Mouse (Mus musculus) liver, embryonic 12.5 days (tissue): ENCODE measurements around the gene Rsrc2. TPM values are rescaled to one million over a fixed set of nuclear protein-coding genes. Genes with fewer than 3 reads are reported as not detected.
"Not testable (repeated sequence)": the region's sequence is repeated elsewhere in the genome, so short reads cannot be mapped to it uniquely, and the experiment has no call there.

Source experiments
- ATAC-seq: fragments of 200-750 bp; cut with Nextera tagmentation; 2 replicates; pipeline ENCODE4 v1.8.0; 2017; ENCODE audit warnings: moderate number of reproducible peaks, mild to moderate bottlenecking, moderate library complexity
- H3K27ac ChIP-seq: fragments of 300-500 bp; sonication (generic); 2 replicates; pipeline ENCODE4 v1.5.1; 2016; ENCODE audit warnings: mild to moderate bottlenecking
- H3K27me3 ChIP-seq: fragments of 300-500 bp; sonication (generic); replicated peaks from 2 replicates; pipeline ENCODE4 v1.6.1; 2016; ENCODE audit warnings: mild to moderate bottlenecking, moderate library complexity
- H3K36me3 ChIP-seq: fragments of 300-500 bp; sonication (generic); 2 replicates; pipeline ENCODE4 v1.6.1; 2016; ENCODE audit warnings: mild to moderate bottlenecking, moderate library complexity
- H3K4me1 ChIP-seq: fragments of 300-500 bp; sonication (generic); 2 replicates; pipeline ENCODE4 v1.6.1; 2016
- H3K4me2 ChIP-seq: fragments of 300-500 bp; sonication (generic); 2 replicates; pipeline ENCODE4 v1.6.1; 2016; ENCODE audit warnings: mild to moderate bottlenecking, moderate library complexity
- H3K4me3 ChIP-seq: fragments of 300-500 bp; sonication (generic); 2 replicates; pipeline ENCODE4 v1.5.1; 2016; ENCODE audit warnings: mild to moderate bottlenecking, moderate library complexity
- H3K9ac ChIP-seq: fragments of 300-500 bp; sonication (generic); 2 replicates; pipeline ENCODE4 v1.6.1; 2016; ENCODE audit warnings: mild to moderate bottlenecking, moderate library complexity
- H3K9me3 ChIP-seq: fragments of 300-500 bp; sonication (generic); replicated peaks from 2 replicates; pipeline ENCODE4 v1.6.1; 2016; ENCODE audit warnings: mild to moderate bottlenecking, moderate library complexity
- WGBS: fragments of 180-500 bp; shearing (Covaris S2); methylation state at CpG from one replicate; pipeline ENCODE4 v1.1.7; 2016; ENCODE audit not compliant: insufficient replicate concordance; 5-methylcytosine and 5-hydroxymethylcytosine counted together
- polyA plus RNA-seq: library from polyadenylated mRNA; unstranded; fragments of >200 nt; fragmentation: Nextera tagmentation; extraction: Ambion mirVana; gene quantifications from 2 replicates; pipeline ENCODE4 v1.2.1, GENCODE M21; 2016

The Rsrc2 gene
- polyA plus RNA-seq, 1 experiment from 2014 or later, result 64.6 TPM

DNA sequence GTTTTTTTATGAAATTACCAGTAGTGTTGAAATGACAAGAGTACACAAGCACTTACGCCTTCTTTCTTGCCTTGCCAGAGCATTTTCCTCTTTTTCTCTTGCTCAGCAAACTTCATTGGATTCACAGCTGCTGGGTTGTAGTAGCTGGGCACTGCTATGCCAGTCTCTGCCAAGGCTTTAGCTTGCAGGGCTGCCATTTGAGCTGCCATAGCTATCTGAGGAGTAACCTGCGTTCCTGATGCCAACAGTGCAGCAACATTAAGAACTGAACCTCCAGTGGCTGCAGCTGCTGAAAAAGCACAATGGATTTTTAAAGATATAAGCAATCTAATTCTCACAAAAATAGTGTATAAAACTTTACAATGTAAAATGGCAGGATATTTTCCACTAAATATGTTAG, 18.2 kb downstream of the Rsrc2 start:
- no peaks in the 10 kb centered on the region for H3K4me1 ChIP-seq
- no peaks in the 10 kb centered on the region for H3K9me3 ChIP-seq
- H3K4me3 ChIP-seq, result no peak overlapping the region
- H3K36me3 ChIP-seq, result peaks cover 86% of the 10 kb centered on the region
- ATAC-seq, result no peak
- no peak overlapping the region for H3K4me2 ChIP-seq
- H3K27me3 ChIP-seq, result no peaks in the 10 kb centered on the region
- no peak overlapping the region for H3K9ac ChIP-seq
- WGBS, result 94% methylated on average over 2 of the region's 2 CpGs
- H3K27ac ChIP-seq, result no peak overlapping the region

DNA sequence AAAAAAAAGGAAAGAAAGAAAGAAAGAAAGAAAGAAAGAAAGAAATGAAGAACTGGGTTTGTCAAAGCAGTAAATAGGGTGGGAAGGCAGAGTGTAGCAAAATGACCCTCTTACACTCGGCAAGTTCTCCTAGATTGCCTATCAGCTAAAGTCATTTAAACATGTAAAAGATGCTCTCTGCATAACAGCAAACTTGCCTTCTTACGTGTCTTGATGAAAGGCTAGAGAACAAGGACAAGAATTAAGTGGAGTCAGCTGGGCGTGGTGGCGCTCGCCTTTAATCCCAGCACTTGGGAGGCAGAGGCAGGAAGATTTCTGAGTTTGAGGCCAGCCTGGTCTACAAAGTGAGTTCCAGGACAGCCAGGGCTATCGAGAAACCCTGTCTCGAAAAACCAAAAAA, 25.4 kb downstream of the Rsrc2 start:
- H3K27ac ChIP-seq, H3K27me3 ChIP-seq, H3K9ac ChIP-seq, H3K4me3 ChIP-seq, H3K4me2 ChIP-seq, ATAC-seq, H3K9me3 ChIP-seq: not testable (repeated sequence)
- peaks cover 17% of the 10 kb centered on the region for H3K36me3 ChIP-seq
- WGBS, result 78% methylated on average over 7 of the region's 7 CpGs
- peaks cover 11% of the 10 kb centered on the region for H3K4me1 ChIP-seq

DNA sequence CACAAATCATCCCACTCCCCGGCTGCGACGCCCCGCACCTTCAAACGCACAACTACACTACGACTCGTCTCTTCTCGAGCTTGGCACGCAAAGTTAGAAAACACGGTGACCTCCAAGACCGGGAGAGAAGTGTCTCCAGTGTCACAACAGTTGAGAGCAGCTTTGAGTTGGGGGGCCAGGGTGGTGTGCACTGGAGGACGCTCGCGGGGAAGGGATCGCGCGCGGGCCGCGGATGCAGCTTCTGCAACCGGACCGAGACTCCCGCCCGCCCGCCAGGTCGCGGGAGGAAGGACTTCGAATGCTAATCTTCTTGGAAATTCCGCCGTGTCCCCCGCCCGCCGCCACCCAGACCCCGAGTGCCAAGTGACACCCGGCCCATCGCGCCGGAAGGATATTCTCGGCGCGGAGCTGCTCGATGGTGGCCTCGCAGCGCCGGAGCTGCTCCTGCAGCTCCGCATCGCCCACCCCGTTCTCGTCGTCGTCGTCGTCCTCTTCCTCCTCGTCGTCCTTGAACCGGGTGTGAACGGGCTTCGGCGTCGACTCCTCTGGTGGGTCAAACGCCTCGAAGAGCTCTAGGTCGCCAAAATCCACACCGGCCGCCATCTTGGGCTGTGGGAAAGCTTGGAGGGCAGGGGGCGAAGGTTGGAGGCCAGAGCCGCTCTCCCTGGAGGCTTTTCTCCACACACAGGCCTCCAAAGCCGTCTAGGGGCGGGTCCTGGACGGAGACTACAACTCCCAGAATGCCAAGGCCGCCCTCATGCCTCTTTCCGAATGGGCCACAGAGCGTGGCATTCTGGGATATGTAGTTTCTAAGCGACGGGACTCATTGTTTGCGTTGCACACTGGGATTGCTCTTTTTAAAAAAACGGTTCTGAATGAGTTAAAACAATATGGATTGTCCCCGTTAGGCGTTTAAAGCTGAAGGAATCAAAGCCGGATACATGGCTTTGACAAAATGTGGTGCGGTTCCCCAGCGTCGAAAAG, 28.6 kb downstream of the Rsrc2 start, which contains the start of gene Zcchc8:
Zcchc8 (minus strand) TSS at position 773 of the 984 bp plus-strand sequence.
- peak; percentile 100 for ATAC-seq
- peak within 1 kb of the TSS; percentile 97 for H3K4me3 ChIP-seq
- H3K9ac ChIP-seq, result peak within 1 kb of the TSS; percentile 95
- H3K27me3 ChIP-seq, result no peaks in the 10 kb centered on the region
- peaks cover 30% of the 10 kb centered on the region for H3K4me1 ChIP-seq
- peaks cover 30% of the 10 kb centered on the region for H3K36me3 ChIP-seq
- whole genome bisulfite sequencing, result under 1% methylated on average over 83 of the region's 83 CpGs
- H3K27ac ChIP-seq, result peak within 1 kb of the TSS; percentile 86
- no peaks in the 10 kb centered on the region for H3K9me3 ChIP-seq
- H3K4me2 ChIP-seq, result peak within 1 kb of the TSS; percentile 79

DNA sequence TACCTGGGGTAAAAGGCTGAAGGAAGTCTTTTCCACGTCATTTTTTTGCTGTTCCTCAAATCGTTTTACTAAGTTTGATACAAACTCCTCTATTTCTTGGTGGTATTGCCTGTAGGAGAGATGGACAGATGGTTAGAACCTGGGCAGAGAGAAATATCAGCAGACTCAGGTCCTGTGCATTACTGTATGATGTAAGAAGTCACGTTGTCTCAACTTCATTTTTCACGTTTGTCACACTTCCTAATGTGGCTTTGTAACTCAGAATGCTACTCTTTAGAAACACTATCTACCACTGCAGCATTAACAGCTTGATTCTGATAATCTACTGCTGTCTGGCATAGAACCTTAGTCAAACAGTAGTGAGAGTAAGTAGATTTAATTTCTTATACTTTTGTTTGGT, 34.6 kb downstream of the Rsrc2 start:
- H3K4me3 ChIP-seq, result no peak overlapping the region
- 57% methylated on average over 4 of the region's 4 CpGs for WGBS
- peaks cover 27% of the 10 kb centered on the region for H3K4me1 ChIP-seq
- no peak overlapping the region for H3K27ac ChIP-seq
- H3K9ac ChIP-seq, result no peak overlapping the region
- H3K4me2 ChIP-seq, result no peak overlapping the region
- H3K27me3 ChIP-seq, result no peaks in the 10 kb centered on the region
- peaks cover 90% of the 10 kb centered on the region for H3K36me3 ChIP-seq
- no peaks in the 10 kb centered on the region for H3K9me3 ChIP-seq
- no peak for ATAC-seq

DNA sequence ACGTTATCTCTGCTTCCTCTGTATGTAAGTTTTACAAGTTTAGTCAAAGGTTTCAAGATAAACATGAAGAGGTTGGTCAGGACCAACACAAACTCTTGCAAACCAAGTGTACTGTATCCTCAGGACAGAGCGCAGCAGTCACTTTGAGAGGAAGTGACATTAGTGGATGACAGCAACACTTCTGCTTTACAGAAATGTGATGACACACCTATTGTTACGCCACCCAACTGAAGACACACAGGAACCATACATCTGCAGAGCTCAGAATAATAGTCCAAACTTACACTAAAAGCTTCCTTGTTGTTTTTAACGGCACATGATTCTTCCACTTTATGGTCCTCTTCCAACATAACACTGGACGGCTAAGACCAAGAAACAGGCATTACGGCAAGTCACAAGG, 35.4 kb downstream of the Rsrc2 start:
- Histone ChIP-seq H3K4me3 (no peak overlapping the region), H3K27ac (no peak overlapping the region), H3K36me3 (peaks cover 98% of the 10 kb centered on the region), H3K9me3 (no peaks in the 10 kb centered on the region), H3K4me2 (no peak overlapping the region), H3K4me1 (peaks cover 19% of the 10 kb centered on the region), H3K9ac (no peak overlapping the region), H3K27me3 (no peaks in the 10 kb centered on the region)
- ATAC-seq, result no peak
- WGBS, result 90% methylated on average over 6 of the region's 6 CpGs

DNA sequence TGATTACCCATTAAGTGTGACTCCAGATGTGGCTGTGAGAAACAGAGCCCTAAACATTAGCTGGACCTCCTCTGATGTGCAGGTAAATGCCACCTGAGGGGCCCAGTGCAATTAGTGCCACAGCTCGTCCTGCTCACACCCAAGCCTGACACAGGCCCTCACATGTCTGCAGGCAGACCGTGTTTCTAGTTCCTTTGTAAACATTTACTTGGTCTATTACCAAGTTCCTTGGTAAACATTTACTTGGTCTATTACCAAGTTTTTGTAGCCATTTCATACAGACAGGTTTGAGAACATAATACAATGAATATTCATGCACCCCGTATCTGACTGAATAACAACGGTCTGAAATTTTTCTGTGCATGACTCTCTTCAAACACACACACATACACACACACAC, 39.6 kb downstream of the Rsrc2 start:
- 89% methylated on average over 4 of the region's 4 CpGs for WGBS
- no peak overlapping the region for H3K9ac ChIP-seq

DNA sequence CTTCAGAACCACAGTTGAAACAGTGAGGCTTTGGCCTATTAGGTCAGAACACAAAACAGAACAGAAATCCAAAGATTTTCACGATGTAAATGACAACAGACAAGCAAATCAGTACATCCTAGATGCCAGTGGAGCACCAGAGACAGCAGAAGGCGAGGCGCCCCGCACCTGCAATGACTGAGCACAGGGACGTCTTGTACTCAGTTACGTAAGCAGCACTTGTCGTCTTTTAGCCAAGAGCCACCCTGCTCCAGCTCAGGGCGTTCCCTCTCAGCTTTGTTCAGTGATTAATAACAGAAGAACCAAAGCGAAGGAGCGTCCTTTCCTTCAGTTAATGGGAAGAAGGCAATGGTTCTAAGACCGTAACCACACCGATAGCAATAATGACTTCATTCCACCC, 40.6 kb downstream of the Rsrc2 start:
- H3K4me3 ChIP-seq, result no peak overlapping the region
- H3K4me1 ChIP-seq, result no peaks in the 10 kb centered on the region
- ATAC-seq, result no peak
- no peak overlapping the region for H3K27ac ChIP-seq
- H3K9ac ChIP-seq, result no peak overlapping the region
- H3K4me2 ChIP-seq, result no peak overlapping the region
- no peaks in the 10 kb centered on the region for H3K27me3 ChIP-seq
- H3K9me3 ChIP-seq, result no peaks in the 10 kb centered on the region
- peaks cover 99% of the 10 kb centered on the region for H3K36me3 ChIP-seq
- WGBS, result 92% methylated on average over 12 of the region's 12 CpGs

More for the DNA sequence above, 39.6 kb downstream of the Rsrc2 start:
- Histone ChIP-seq H3K36me3 (peaks cover 99% of the 10 kb centered on the region), H3K4me2 (no peak overlapping the region), H3K4me1 (no peaks in the 10 kb centered on the region), H3K27ac (no peak overlapping the region), H3K27me3 (no peaks in the 10 kb centered on the region), H3K9me3 (no peaks in the 10 kb centered on the region), H3K4me3 (no peak overlapping the region)
- no peak for ATAC-seq

DNA sequence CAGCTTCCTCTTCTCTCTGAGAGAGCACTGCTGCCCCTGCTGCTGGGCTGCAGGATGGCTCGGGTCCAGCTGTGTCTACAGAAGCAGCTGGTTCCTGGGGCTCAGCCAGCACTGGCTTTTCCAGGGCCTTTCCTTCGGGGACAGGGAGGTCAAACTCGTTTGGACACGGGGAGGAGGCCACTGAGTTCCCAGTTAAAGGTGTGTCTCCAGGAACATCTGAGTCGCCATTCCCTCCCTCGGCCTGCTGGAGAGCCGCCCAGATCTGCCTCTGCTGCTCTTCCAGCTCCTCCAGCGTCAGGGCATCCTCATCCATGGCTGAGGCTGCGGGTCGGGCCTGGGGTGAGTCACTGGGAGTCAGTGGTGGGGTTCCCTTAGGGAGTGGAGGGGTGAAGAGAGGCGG, 48.6 kb downstream of the Rsrc2 start:
- WGBS, result 81% methylated on average over 11 of the region's 11 CpGs
- no peaks in the 10 kb centered on the region for H3K9me3 ChIP-seq
- no peak overlapping the region for H3K4me3 ChIP-seq
- H3K27ac ChIP-seq, result no peak overlapping the region
- no peak overlapping the region for H3K4me2 ChIP-seq
- H3K36me3 ChIP-seq, result peaks cover 86% of the 10 kb centered on the region
- H3K9ac ChIP-seq, result no peak overlapping the region
- H3K27me3 ChIP-seq, result no peaks in the 10 kb centered on the region
- no peaks in the 10 kb centered on the region for H3K4me1 ChIP-seq
- no peak for ATAC-seq

DNA sequence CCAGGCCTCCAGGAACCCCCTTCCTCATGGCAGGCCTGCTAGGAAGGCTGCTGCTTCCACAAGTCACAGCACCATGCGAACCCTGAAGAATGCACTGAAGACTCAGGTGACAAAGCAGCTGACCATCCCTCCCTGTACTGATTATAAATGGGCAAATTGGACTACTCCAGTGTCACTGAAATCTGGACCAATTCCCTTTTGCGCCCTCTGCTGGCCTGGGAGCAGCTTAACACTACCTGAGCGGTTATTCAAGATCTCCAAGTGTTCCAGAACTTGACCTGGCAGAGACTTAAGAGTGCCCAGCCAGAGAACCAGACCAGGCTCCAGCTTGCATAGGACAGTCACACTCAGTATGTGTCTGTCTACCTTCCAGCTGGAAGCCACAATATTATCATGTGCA, 50.0 kb downstream of the Rsrc2 start:
- WGBS, result 27% methylated on average over 3 of the region's 3 CpGs
- H3K27me3 ChIP-seq, result no peaks in the 10 kb centered on the region
- no peak overlapping the region for H3K4me3 ChIP-seq
- no peak overlapping the region for H3K4me2 ChIP-seq
- ATAC-seq, result 0 out of 2 replicates have a peak, but pooled peaks have one; percentile 24
- no peaks in the 10 kb centered on the region for H3K4me1 ChIP-seq
- no peak overlapping the region for H3K27ac ChIP-seq
- H3K36me3 ChIP-seq, result peaks cover 72% of the 10 kb centered on the region
- H3K9me3 ChIP-seq, result no peaks in the 10 kb centered on the region
- no peak overlapping the region for H3K9ac ChIP-seq

DNA sequence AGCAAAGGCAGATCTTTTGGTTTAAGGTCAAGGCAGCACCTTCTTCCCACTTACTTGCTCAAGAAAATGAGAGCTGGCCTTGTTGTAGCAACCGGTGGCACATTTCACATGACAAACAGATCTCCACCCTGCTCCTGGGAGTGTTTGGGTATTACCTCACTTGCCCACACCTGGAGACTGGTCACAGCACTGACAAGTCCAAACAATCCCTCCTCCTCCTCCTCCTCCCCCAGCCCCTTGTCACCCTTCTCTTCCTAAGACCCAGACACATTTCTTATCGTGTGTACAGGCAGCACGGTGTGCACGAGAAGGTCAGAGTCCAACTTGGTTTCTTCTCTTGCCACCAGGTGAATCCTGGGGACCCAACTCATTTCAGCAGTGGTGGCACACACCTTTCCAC, 52.3 kb downstream of the Rsrc2 start:
- H3K9me3 ChIP-seq, result no peaks in the 10 kb centered on the region
- H3K27me3 ChIP-seq, result no peaks in the 10 kb centered on the region
- 70% methylated on average over 4 of the region's 4 CpGs for whole genome bisulfite sequencing
- no peak overlapping the region for H3K9ac ChIP-seq
- H3K4me1 ChIP-seq, result no peaks in the 10 kb centered on the region
- peaks cover 49% of the 10 kb centered on the region for H3K36me3 ChIP-seq
- H3K27ac ChIP-seq, result no peak overlapping the region
- H3K4me2 ChIP-seq, result no peak overlapping the region
- no peak overlapping the region for H3K4me3 ChIP-seq
- no peak for ATAC-seq

DNA sequence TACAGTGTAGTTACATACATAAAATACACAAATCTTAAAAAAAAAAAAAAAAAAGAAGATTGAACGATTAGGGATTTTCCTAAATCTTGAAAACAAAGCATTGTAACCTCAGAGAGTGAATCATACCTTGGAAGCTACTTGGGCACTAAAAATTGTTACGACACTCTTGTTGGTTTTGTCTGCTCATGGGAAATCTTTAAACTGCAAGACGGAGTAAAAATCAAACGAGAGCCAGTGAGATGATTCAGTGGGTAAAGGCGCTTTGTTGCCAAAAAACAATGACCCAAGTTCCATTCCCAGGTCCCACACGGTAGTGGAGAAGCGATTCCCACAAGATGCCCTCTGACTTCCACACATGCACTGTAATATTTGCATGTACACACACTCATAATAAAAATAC, 53.0 kb downstream of the Rsrc2 start:
- ATAC-seq, result no peak
- H3K4me2 ChIP-seq, result no peak overlapping the region
- no peak overlapping the region for H3K9ac ChIP-seq
- no peak overlapping the region for H3K4me3 ChIP-seq
- no peaks in the 10 kb centered on the region for H3K9me3 ChIP-seq
- H3K27me3 ChIP-seq, result no peaks in the 10 kb centered on the region
- H3K4me1 ChIP-seq, result no peaks in the 10 kb centered on the region
- H3K27ac ChIP-seq, result no peak overlapping the region
- WGBS, result 88% methylated on average over 7 of the region's 7 CpGs
- H3K36me3 ChIP-seq, result peaks cover 42% of the 10 kb centered on the region

DNA sequence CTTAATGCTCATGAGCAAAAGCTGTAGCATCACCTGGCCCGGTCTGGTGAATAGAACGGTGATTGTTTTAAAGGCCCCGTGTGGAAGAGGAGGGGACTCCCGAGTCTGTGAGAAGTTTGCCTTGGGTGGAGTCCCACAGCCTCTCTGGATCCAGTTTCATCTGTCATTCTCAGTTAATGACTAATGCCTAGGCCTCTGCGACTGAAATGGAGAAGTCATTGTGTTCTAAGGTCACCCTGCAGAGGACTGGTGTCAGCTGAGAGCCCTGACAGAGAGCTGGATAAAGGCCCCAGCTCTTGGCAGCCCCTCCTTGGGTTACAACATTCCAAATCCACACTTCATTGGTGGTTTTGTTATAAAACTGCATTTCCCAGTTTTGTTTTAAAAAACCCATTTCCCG, 54.7 kb downstream of the Rsrc2 start:
- Histone ChIP-seq H3K9me3 (no peaks in the 10 kb centered on the region), H3K4me1 (no peaks in the 10 kb centered on the region), H3K9ac (no peak overlapping the region), H3K27ac (no peak overlapping the region), H3K27me3 (no peaks in the 10 kb centered on the region), H3K4me3 (no peak overlapping the region), H3K4me2 (no peak overlapping the region), H3K36me3 (peaks cover 24% of the 10 kb centered on the region)
- no peak for ATAC-seq
- WGBS, result 59% methylated on average over 6 of the region's 6 CpGs
